Mouse (Mus musculus) liver, postnatal 0 days (tissue): Measurements from ENCODE around the gene Chaf1b.

ENCODE experiments used
- CTCF ChIP-seq: sonication (generic); IDR thresholded peaks from 2 replicates; pipeline ENCODE4 v1.5.1; 2016; ENCODE audit warnings: antibody characterized with exemption, low read depth
- EP300 ChIP-seq: IDR thresholded peaks from 2 replicates; pipeline ENCODE4 v1.6.1; 2016; ENCODE audit warnings: antibody characterized with exemption, low read depth, mild to moderate bottlenecking

- TF ChIP-seq CTCF (peak; percentile 85), EP300 (no peak)
Measured at GRCm38 (mm10) chr16:93938400-93938846, 54.7 kb downstream of the Chaf1b start.
